Mouse (Mus musculus): ENCODE results near the gene Aven. TPM values are rescaled to one million over a fixed set of nuclear protein-coding genes. Genes with fewer than 3 reads are reported as not detected.
A peak's percentile ranks its signal among the peaks of the same experiment; 100 is the strongest.
"Not testable (repeated sequence)": the region's sequence is repeated elsewhere in the genome, so short reads cannot be mapped to it uniquely, and the experiment has no call there.

The Aven gene
- 10 to 100 TPM in 2 of 4 experiments, 1 to 10 TPM in 2; 8.1 to 11.5 (median 10.0) TPM for total RNA-seq (2022)

GRCm38 (mm10) chr2:112492856-112493538, at the start of gene Aven:
TSS of gene Aven (plus strand) at chr2:112492964.
- DNase-seq (ENCODE audit: low spot score in 2 of 2): peak; percentile 53 to 76

GRCm38 (mm10) chr2:112443491-112443890, 49.3 kb upstream of the Aven start:
- DNase-seq (ENCODE audit: low spot score in 2 of 2): no peak

GRCm38 (mm10) chr2:112445511-112445910, 47.3 kb upstream of the Aven start:
- no peak for DNase-seq (ENCODE audit: low spot score in 2 of 2)

GRCm38 (mm10) chr2:112448046-112448445, 44.7 kb upstream of the Aven start:
- DNase-seq (ENCODE audit: low spot score in 2 of 2): not testable (repeated sequence)

DNA sequence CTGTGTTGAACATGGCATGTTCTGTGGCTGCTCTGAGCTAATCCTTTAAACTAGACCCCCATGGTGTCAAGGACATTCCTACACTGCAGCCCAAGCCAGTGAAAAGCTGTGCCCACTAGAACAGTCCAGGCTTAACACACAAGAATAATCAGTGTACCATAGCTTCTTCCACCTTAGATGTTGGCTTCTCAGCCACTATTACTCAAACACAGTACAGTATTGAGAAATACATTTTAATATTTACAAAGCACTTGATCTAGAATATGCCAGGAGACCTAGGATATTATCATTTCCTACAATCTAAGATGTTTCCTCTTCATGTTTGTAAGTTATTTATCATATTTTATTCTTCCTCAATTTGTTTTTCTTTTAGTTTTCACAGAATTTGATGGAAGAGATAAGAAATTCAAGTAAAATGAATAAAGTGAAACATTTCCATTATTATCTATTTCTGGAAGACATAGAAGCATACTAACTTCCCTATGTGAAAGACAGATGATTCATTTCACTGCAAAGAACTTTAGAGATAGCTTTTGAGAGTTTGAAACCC, 44.2 kb upstream of the Aven start:
- no peak for DNase-seq (ENCODE audit: low spot score in 2 of 2)

- DNase-seq (ENCODE audit: low spot score in 2 of 2): no peak
These were observed 43.0 kb upstream of the Aven start for GRCm38 (mm10) chr2:112449597-112450296.

- not testable (repeated sequence) for DNase-seq (ENCODE audit: low spot score in 2 of 2)
These were observed 40.3 kb upstream of the Aven start for GRCm38 (mm10) chr2:112452513-112452912.

- DNase-seq (ENCODE audit: low spot score in 2 of 2): no peak
These were observed 38.5 kb upstream of the Aven start for GRCm38 (mm10) chr2:112454125-112454861.

GRCm38 (mm10) chr2:112454862-112455564, 37.8 kb upstream of the Aven start, which contains the start of gene Emc7:
TSS of gene Emc7 (plus strand) at chr2:112454997.
- peak; percentile 93 to 94 for DNase-seq (ENCODE audit: low spot score in 2 of 2)

DNA sequence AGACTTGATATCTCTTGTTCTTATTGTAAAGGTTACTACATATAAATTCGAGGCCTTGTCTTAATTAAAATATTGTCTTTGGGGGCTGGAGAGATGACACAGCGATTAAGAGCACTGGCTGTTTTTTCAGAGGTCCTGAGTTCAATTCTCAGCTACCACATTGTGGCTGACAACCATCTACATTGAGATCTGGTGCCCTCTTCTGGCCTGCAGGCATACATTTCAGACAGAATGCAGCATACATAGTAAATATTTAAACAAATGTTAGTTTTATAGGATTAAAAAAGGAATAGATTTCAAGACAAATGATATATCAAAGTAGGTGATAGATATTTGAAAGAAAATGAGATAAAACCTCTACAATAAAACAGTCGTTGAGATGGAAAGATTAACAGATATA, 32.2 kb upstream of the Aven start:
- no peak for DNase-seq (ENCODE audit: low spot score in 2 of 2)

DNA sequence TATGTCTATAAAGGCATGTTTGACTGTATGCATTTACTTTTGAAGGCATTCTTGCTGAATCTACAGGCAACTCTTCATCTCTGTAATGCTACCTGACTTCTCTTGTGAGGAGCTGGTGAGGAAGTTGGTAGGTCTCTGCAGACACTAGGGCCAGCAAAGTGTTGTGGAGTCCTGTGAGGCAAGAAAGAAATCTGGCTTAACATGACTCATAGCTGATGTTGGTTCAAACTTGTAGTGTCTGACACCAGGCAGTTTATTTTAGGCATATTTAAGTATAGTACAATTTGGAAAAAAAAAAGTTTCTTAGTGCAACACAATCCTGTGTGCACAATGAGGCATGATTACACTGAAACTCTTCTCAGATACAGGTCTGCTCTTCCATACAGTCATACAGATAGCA, 23.2 kb upstream of the Aven start:
- no peak for DNase-seq (ENCODE audit: low spot score in 2 of 2)

DNA sequence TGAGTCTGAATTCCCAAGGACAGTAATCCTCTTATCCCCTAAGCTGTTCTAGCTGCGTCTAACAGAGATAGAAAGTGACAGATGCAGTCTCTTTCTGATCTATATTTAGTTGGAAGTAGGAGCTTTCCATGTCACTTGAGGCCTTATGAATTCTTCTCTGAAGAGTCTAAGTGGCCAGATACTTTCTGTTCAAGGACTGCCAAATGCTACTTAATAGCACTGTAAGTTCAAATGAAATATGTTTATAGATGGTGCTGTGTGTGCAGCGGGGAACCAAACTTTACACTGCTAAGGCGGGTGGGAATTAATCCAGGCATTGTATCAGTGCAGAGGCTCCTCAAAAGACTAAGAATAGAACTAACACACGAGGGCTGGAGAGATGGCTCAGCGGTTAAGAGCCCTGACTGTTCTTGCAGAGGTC, 21.8 kb upstream of the Aven start:
- no peak for DNase-seq (ENCODE audit: low spot score in 2 of 2)

GRCm38 (mm10) chr2:112472076-112472475, 20.7 kb upstream of the Aven start:
- DNase-seq (ENCODE audit: low spot score in 2 of 2): no peak

GRCm38 (mm10) chr2:112474997-112475724, 17.6 kb upstream of the Aven start:
- DNase-seq (ENCODE audit: low spot score in 2 of 2): no peak

- DNase-seq (ENCODE audit: low spot score in 2 of 2): no peak
These were observed 16.2 kb upstream of the Aven start for GRCm38 (mm10) chr2:112476554-112476953.

DNA sequence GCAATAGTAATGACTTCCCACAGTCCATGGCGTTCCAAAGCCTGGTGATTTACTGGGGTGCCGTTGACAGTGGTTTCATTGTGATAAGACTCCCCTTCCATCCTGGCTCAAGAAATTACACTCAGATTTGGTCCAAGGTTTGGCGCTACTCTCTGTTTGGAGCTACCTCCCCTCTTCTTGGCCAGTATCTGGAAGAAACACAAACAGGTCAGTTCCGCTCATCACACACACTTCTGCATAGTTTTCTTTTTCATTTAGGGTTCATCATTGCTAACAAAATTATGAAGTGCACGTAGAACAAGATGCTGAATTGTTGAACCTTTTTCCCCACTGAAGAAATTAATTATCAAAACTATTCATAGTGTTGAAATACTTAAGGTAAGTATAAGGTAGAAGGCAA, 12.1 kb upstream of the Aven start, which contains the start of gene Chrm5:
Gene Chrm5, minus strand, starts transcription at position 101 of the 400 bp plus-strand sequence.
- no peak for DNase-seq (ENCODE audit: low spot score in 2 of 2)

GRCm38 (mm10) chr2:112481564-112481963, 11.2 kb upstream of the Aven start:
- no peak for DNase-seq (ENCODE audit: low spot score in 2 of 2)

DNA sequence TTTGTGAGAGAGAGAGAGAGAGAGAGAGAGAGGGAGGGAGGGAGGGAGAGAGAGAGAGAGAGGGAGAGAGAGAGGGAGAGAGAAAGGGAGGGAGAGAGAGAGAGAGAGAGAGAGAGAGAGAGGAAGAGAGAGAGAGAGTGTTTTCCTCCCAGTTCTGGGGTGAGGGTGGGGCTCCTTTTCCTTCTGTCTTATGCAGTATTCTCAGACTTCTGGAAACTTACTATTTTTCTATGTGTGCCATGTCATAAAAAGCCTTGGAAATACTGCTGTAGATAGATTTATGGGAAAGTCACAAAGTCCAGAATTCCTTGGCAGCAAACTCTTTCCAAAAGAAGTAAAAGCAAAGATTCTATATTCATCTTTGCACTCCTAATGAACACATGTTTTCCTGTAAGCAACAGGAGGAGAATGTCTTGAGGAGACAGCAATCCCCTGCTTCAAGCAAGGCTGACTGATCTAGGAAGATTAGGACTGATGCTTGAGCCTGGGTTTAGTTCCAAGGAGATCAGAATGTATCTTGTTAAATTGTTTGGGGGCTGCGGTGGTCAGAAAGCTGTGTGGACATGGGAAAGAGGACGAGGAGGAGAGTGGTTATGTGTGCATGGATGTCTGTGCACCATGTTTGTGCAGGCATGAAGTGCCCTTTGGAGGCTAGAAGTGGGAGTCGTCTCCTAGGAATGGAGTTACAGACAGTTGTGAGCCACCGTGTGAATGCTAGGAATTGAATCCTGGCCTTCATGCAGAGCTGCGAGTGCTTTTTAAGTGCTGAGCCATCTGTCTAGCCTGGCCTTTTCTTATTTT, 10.0 kb upstream of the Aven start:
- DNase-seq (ENCODE audit: low spot score in 2 of 2): no peak

DNA sequence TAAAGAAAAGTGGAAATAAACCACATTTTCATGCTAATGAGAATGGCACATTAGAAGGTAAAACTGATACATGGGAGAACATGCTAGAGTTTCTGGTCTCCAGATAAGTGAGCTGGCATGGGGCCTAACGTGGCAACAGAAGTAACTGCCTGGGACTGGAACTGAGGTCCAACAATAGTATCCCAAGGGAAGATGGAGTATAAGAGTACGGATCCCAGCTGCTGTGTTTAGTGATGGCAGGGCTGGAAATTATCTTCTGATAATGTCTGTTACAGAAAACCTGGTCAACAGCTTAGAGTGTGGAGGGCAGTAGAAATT, 9.5 kb upstream of the Aven start:
- no peak for DNase-seq (ENCODE audit: low spot score in 2 of 2)

- no peak for DNase-seq (ENCODE audit: low spot score in 2 of 2)
These were observed 7.9 kb upstream of the Aven start for GRCm38 (mm10) chr2:112484886-112485285.
